Mouse (Mus musculus) regulatory T cell (primary cell): ENCODE measurements around the gene Cnih4.

Experiments used
- in situ Hi-C: fragments of 300-600 bp; cut with MboI, MseI; formaldehyde crosslinking; loops from one replicate; pipeline ENCODE4 v1.15.1; 2025; ENCODE audit warnings: high pct_unique_total_duplicates

Gene Cnih4

DNA sequence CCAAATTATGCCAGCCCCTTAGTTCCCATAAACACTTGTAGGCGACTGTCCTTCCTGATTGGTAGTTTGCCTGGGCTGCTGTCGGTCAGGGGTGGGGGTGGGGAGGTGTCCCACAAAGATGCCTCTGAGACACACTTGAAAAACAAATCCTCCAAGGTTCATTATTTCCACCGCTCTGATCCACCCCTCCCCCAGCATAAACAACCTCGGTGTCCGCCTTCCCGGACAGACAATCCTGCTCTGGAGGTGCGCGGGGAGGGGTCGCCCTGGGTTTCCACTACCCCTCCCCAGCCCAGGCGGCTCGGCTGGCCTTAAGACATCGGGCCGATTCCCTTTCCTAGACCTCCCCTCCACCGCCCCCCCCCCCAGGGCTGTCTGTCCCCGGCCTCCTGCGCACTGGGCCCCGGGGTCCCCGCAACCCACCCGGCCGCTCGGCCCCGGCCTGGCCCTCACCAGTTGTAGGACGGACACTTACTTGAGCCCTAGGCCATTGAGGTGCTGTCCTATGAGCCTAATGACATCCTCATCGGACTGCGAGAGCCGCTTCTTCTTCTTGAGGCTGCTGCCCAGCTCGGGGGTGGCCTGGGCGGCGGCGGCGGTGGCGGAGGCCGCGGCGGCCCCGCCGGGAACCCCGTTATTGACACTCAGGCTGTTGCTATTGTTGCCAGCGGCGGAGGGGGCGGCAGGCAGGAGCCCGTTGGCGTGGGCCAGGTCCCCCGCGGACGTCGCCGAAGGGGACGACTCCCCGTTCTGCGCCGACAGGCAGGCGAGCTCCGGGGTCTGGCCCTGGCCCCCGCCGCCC lies 66.3 kb downstream of the Cnih4 start:
- in situ Hi-C loops: loop anchor here (10.0 kb wide), 1 partner anchor 1074 kb away; the partner anchor contains the start of gene Degs1

DNA sequence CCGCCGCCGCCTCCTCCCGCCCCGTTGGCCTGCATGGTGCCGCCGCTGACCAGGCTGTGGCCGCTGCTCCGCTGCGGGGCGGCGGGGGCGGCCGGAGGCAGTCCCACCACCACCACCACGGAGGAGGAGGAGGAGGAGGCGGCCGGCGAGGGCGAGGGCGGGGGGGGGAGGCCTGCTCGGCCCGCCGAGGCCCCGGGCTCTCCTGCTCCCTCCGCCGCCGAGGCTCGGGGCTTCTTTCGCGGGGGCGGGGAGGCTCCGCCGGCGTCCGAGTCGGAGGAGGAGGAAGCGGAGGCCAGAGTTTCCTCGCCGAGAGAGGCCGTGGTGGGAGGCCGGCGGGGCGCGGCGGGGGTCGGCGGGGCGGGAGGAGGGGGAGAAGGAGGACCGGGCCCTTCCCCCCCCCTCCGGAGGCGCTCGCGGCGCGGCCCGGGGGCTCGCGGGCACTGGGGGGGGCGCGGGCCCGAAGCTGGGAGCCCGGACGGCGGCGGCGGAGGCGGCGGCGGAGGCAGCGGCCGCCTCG lies 67.0 kb downstream of the Cnih4 start:
- in situ Hi-C loops: loop anchor here (10.0 kb wide), 1 partner anchor 1073 kb away; the partner anchor contains the start of gene Degs1

DNA sequence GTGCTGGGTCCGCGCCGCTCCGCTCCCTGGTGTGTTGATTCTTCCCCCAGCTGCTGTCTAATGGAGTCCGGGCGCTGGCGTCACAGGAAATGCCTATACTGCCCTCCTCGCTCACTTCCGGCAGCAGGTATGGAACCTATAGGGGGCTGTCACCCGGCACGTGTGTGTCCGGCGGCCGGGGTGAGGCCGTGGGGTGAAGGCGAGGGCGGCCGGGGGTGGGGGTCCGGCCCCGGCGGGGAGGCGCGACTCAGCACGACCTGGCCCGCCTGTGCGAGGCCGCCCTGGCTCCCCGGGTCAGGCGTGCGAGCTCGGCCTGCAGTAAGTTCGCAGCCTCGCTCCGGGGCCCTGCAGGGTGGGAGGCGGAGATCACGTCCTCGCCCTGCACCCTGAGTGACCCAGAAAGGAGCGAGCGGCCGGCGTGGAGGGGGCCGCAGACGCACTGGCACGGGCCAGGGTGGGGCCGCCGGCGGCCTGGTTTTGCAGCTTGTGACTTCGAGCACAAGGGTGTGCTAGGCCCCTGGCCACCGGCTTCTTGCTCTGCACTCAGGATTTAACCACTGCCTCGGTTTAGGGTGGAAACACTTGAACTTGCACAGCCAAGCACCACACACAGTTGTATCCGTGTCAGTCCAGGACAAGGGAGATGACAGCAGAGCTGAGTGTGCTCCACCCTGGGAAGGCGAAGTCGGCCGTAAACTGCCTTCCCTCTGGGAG lies 67.6 kb downstream of the Cnih4 start, which contains the start of gene Wdr26:
Gene Wdr26, minus strand, starts transcription at position 82 of the 714 bp plus-strand sequence.
- in situ Hi-C loops: loop anchor here (10.0 kb wide), 1 partner anchor 1073 kb away; the partner anchor contains the start of gene Degs1

DNA sequence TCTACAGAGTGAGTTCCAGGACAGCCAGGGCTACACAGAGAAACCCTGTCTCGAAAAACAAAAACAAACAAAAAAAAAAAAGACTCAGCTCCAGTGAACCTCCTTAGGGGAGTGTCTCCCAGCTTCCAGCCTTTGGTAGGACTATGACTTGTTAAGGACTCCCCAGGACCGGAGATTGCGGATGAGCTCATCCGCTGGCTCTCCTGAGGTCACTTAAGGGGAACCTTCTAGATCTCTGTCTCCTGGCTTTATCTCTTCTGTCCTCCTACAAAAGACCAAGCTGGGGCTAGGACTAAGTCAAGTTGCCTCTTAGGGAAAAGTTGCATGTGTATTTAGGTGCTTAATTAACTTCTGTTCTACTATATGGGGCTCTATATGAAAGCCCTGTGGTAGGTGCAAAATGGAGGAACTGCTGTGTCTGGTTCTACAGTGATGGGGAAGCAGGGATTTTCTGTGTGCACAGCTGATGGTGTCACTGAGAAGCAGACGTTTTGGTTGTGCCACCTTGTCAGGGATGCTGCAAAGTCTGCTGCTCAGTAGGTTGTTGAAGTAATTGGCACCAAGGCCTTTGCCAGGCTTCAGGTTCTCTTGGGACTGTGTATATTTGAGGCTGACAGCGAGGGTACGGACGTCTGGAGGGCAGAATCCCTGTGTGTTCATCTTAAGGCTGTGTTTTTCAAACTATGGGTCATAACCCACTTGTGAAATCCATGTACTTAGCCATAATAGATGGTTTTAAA lies 70.0 kb downstream of the Cnih4 start:
- in situ Hi-C loops: loop anchor here (5.0 to 10.0 kb wide), 2 partner anchors 38 to 1070 kb away; partner anchors contain the start of gene Degs1

DNA sequence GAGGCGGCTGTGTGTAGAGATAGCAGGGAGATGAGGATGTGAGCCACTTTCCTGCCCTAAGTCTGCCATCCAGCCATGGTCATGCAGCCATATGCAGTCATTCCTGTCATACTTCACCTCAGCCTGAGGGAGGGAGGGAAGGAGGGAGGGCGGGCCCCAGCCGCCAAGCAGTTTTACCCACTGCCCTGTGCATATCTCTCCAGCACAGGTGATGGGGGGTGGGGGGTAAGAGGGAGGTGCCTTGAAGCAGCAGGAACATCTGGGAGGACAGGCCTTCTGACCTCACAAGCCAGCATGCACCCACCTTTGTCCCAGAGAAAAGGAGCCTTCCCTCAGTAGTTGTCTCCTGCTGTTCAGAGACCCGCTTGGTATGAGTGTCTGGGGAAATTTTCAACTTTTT lies 71.8 kb downstream of the Cnih4 start:
- in situ Hi-C loops: loop anchor here (5.0 to 10.0 kb wide), 2 partner anchors 36 to 1068 kb away; partner anchors contain the start of gene Degs1
